Mouse (Mus musculus): ENCODE measurements around the gene Cyct.

Gene Cyct

DNA sequence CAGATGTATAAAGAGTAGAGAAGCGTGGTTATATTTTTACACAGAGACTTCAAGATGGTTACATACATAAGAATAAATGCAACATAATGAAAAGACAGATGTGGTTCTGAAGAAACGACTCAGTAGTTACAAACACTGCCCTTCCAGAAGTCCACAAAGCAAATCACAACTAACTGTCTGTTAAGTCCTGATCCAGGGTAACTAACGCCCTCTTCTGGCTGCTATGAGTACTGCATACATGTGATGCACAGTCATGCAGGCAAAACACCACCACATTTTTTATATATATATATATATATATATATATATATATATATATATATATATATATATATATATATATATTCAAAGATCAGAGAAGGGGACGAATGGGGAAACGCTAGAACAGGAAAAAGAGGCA, 25.7 kb downstream of the Cyct start:
- no peak for DNase-seq (ENCODE audit: low spot score)

DNA sequence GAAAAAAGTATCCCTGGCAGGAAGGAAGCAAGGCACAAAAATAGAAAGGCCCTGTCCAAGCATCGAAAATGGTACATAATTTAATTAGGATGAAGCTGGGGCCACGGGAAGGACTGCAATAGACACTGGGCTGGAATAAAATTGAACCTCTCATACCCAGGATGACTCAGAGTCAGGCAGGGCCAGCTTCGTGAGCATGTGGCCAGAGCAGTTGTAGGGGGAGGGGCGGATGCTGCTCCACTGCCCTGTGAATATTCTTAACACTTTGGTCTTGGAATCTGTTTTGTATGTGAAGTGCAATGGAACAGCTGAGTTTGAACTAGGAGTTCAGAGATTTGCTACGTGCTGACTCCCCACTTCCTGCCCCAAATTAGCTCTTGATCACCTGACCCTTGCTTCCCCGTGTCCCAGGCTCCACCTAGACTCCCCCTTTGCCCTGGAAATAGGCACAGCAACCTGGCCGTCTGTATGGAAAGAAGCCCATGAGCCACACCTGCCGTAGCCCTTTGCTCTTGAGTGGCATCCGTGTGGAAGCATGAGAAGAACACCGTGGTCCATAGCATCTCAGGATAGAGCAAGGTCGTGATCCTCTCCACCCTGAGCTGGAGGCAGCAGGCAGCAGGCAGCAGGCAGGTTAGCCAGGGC, 28.0 kb downstream of the Cyct start:
- no peak for DNase-seq (ENCODE audit: low spot score)

DNA sequence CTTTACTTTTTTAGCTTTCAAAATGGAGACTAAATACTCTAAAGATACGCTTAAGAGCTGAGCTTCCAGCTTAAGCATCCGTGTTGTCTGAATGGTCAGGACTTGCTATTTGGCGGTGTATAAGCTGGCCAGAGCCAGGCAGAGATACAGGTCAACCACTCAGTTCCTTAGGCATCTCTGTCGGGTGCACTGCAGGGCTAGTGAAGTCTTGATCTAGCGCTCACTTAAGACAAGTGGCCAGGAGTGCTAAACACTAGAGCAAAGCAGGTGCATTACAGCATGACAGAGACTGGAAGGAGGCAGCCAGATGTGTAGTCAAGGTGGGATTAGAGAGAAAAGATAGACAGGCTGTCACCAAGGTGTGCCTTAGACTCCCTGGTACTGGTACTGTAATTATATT, 30.2 kb downstream of the Cyct start:
- DNase-seq (ENCODE audit: low spot score): no peak

DNA sequence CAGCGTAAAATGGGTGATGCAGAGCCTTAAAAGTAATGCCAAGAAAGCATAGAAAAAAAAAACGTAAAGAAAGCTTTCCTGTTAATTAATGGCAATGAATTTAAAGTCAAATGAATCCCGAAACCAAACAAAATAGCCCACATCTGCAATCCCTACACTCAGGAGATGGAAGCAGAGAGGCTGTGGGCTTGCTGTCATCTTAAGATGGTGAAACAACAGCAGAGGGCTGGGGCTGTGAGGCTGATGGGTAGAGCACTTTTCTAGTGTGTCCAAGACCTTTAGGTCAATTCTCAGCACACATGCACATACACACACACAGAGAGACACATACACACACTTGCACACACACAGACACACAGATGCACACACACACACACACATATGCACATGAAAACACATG, 34.1 kb downstream of the Cyct start:
- DNase-seq (ENCODE audit: low spot score): no peak

DNA sequence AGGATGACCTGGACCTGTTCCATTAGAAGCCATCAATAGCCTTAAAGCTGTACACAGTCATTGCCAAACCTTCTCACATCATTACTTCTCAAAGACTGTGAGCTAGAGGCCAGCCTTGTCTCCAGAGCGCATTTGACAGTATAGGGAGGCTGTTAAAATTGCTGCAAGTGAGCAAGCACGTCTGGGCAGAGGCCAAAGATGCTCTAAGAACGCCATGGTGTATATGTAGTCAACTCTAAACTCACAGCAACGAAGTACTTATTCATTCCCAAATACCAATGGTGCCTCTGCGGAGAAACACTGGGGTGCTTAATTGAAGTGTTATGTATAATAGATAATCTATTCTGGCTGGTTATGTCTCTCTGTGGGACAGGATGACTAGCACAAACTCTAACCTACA, 35.8 kb downstream of the Cyct start:
- no peak for DNase-seq (ENCODE audit: low spot score)

DNA sequence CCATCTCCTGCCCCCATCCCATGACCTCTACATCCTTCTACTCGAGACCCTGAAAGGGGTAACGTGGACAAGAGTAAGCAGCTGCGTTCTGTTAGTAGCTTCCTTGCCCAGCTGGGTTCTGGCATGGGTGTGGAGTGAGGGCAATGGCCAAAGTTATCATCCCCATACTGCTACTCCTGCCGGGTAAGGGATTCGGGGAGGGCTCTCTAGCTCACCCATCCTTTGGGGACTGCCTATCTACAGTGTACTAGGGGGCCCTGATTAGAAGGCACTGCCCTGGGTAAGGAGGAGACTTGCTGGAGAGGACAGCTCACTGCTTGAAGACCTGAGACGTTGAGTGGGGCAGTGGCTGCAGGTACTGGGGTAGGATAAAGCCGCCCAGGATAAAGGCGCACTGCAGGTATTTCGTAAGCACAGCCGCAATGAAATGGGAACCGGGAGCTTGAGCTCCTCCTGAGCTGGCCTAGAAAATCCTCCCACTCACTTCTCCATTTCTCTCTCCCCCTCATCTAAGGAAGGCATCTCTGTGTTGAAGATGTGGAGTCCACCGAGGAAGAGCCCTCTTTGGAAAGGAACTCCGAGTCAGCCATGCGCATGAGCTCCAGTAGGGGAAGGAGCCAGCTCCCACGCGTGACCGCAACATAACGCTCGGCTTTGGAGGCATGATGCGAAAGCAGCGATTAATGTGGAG, 36.9 kb downstream of the Cyct start:
- no peak for DNase-seq (ENCODE audit: low spot score)

DNA sequence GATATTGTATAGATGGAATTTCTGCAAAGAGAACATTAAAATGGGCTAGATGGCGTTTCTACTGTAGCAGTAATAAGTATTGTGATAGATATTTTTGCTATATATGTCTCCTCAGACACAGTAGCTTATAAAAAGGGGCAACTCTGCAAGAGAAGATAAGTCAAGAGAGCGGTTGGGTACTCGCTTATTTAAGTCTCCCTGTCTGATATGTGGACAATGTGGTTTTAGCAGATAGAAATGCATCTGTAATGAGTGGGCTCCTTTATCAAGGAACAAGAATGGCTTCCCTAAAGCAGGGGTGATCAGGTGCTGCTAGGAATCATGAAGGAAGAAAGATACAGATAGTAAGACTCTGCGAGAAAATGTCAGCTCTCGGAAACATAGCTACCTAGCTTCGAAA, 39.9 kb downstream of the Cyct start:
- no peak for DNase-seq (ENCODE audit: low spot score)

DNA sequence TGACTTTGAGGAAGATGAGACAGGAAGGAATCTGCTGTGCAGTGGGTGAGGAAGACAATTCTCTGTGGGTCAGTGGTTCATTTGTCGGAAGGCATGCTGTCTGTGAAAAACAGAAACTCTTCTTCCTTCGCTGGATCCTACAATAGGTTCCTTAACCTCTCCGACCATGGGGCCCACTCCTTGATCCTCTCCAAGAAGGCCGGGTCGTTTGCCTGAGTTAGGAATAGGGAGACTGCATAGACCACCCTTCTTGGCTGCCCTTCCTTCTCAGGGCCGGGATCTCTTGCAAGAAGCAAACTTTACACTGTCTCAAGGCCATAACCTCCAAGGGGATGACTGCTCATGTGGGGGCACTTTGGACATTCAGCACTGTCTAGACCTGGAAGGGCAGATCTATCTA, 41.0 kb downstream of the Cyct start:
- no peak for DNase-seq (ENCODE audit: low spot score)

Data from testis, postnatal 10 days (tissue).